Mouse (Mus musculus): ENCODE data around the gene Uckl1. TPM values are rescaled to one million over a fixed set of nuclear protein-coding genes. Genes with fewer than 3 reads are reported as not detected.
A peak's percentile ranks its signal among the peaks of the same experiment; 100 is the strongest.

The Uckl1 gene
- total RNA-seq, 2 experiments from 2014 or later = 36.5 to 43.5 TPM

- DNase-seq = no peak
Measured at GRCm38 (mm10) chr2:181589732-181590105, 5.0 kb upstream of the Uckl1 start.

GRCm38 (mm10) chr2:181589011-181589731, 4.5 kb upstream of the Uckl1 start:
- DNase-seq = no peak

GRCm38 (mm10) chr2:181588229-181588780, 3.6 kb upstream of the Uckl1 start:
- no peak for DNase-seq

- DNase-seq = no peak
Measured at GRCm38 (mm10) chr2:181587796-181588195, 3.1 kb upstream of the Uckl1 start.

- no peak for DNase-seq
Measured at GRCm38 (mm10) chr2:181586124-181586523, 1.4 kb upstream of the Uckl1 start.

- DNase-seq = no peak
Measured at GRCm38 (mm10) chr2:181585506-181585905, 814 bp upstream of the Uckl1 start.

GRCm38 (mm10) chr2:181583460-181584257, 1.0 kb downstream of the Uckl1 start:
- no peak for DNase-seq

GRCm38 (mm10) chr2:181582939-181583338, 1.8 kb downstream of the Uckl1 start:
- no peak for DNase-seq

- DNase-seq = peak; percentile 2
Measured at GRCm38 (mm10) chr2:181582358-181582757, 2.3 kb downstream of the Uckl1 start.

GRCm38 (mm10) chr2:181581402-181582120, 3.1 kb downstream of the Uckl1 start:
- DNase-seq = peak; percentile 85

- peak; percentile 81 for DNase-seq
Measured at GRCm38 (mm10) chr2:181581016-181581401, 3.7 kb downstream of the Uckl1 start.

- no peak for DNase-seq
Measured at GRCm38 (mm10) chr2:181580131-181580772, 4.4 kb downstream of the Uckl1 start.

GRCm38 (mm10) chr2:181579681-181580080, 5.0 kb downstream of the Uckl1 start:
- DNase-seq = peak; percentile 1

GRCm38 (mm10) chr2:181578790-181579618, 5.7 kb downstream of the Uckl1 start:
- peak; percentile 19 for DNase-seq

GRCm38 (mm10) chr2:181577981-181578581, 6.6 kb downstream of the Uckl1 start:
- peak; percentile 13 for DNase-seq

- no peak for DNase-seq
Measured at GRCm38 (mm10) chr2:181577126-181577525, 7.6 kb downstream of the Uckl1 start.

- DNase-seq = peak; percentile 1
Measured at GRCm38 (mm10) chr2:181576613-181577012, 8.1 kb downstream of the Uckl1 start.

- peak; percentile 2 for DNase-seq
Measured at GRCm38 (mm10) chr2:181574921-181575545, 9.7 kb downstream of the Uckl1 start.

- DNase-seq = peak; percentile 1
Measured at GRCm38 (mm10) chr2:181573961-181574360, 10.7 kb downstream of the Uckl1 start.

Data from gastrocnemius, postnatal 10 days (tissue).